Mouse (Mus musculus) gastrocnemius, postnatal 4 days (tissue): Measurements from ENCODE around the gene Tmem239. TPM values are rescaled to one million over a fixed set of nuclear protein-coding genes. Genes with fewer than 3 reads are reported as not detected.
A peak's percentile ranks its signal among the peaks of the same experiment; 100 is the strongest.

Experiments
- DNase-seq, 2 experiments: peaks; one replicate each; pipeline ENCODE4 v3.0.0; 2021 to 2022; ENCODE audit warnings: low spot score in 2 of 2, mixed read lengths in 2 of 2
- total RNA-seq, 2 experiments: library from RNA; stranded (reverse); gene quantifications; 2 replicates each; pipeline ENCODE4 v1.2.3; 2021

Tmem239 gene
- total RNA-seq, 2 experiments from 2014 or later = not detected

DNA sequence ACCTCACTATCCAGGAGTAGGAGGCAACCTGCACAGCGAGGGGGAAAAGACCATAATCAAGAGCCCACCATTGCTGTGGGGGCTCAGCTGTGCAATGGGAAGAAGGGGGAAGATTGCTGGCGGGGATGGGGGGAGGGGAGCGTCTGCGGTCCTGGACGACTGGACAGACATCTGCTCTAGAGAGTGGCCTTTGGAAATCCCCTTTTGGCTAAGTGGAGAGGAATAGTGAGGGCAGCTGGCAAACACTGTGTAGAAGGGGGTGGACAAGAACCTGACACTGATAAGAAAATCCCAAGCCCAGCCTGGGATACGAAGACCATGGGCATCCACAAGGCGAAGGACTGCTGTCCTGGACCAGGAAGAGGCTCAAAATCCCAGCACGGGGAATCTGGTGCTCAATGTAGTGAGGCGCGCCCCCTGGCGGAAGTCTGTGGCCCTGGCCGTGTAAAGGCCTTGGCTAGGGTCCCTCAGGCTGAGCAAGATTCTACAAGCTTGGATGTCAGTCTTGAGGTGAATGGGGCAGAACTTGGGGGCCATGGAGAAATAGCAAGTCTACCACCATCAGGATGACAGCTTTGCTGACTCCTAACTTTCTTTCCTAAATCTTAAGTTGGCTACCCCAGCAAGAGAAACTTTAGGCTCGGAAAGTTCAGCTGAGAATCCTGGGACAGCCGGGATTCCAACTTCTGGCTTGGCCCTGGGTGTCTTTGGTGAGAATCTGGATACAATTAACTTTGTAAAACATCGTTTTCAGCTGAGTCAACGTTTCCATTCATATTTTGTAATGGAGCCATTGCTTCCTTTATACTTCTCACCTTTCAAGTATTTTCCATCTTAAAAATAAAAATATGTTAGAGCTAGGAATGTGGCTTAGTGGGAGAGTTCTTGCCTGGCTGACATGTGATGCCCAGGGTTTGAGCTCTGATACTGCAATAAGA lies 5.5 kb downstream of the Tmem239 start:
- peak; percentile 84 to 88 for DNase-seq

DNA sequence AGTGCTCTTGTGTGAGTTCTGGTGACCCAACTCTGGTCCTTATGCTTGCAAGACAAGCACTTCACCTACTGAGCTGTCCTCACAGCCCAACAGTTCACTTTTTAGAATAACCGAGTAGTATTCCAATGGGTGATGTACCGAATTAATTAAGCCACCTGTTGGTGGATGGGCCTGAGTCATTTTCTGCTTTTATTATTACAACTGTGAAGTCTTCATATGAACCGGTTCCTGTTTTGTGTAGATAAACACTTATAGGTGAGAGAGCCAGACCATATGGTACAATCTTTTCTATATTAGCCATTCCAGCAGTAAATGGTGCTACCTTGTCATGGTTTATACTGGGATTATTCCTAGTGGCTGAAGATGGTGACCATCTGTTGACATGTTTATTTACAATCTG lies 6.5 kb downstream of the Tmem239 start:
- DNase-seq = no peak

DNA sequence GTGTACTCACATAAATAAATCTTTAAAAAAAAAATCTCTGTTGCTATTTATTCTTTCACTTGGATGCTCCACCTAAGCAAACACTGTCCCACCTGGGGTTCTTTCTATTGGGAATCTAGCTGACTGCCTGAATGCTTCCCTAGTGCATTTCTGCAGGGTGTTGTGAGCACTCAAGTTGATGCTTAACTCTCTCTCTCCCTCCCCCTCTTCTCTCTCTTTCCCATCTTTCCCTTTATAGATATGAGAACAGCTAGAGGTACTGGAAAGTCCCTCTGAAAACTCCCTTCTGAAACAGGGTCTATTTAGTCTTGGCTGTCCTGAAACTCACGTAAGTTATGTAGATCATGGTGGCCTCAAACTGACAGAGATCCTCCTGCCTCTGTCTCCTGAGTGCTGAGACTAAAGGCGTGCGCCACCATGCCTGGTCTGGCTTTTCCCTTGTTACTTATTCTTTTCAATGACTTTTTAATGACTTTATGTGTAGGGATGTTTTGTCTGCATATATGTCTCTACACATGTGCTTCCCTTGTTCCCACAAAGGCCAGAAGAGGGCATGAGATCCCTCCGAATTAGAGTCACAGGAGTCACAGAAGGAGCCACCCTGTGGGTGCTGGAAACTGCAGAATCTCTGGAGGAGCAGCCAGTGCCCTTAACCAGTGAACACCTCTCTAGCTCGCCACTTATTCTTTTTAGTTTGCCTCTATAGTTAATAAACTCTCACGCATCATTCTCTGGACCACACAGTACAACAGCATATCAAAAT lies 8.0 kb downstream of the Tmem239 start:
- no peak for DNase-seq

DNA sequence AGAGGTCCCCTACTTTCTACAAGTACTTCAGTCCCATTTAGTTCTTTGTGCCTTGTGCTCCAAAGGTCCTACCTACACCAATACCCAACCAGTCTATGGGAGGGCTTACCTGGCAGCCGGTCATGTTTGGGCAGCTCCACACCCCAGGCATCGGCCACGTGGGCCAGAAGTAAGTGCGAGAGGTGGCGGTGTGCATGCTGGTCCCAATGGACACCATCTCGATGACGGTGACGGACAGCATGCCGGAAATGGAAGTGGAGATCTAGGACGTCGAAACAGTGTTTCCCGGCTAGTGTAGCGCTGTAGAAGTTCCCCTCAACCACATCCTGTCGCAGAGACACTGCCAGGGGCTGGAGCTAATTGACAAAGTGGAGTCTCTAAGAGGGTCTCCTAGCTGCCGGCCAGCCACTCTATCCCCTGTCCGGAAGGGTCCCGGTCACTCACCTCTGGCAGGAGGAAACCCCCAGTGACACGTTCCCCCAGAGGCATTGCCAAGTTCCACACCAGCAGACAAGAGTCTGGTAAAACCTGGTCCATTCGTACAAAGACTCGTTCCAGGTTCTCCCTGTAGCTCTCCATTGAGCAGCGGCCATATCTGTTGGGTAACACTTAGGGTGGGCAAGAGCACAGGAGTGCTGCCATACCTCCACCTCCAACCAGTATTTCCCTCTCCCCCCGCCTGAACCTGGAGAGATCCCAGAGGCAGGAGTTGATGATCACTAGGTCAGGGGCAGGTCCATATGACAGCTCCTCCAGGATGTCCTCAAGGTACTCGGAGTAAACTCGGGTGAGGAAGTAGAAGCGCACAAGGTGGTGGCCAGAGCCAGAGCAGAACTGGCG lies 15.7 kb downstream of the Tmem239 start:
- no peak for DNase-seq

DNA sequence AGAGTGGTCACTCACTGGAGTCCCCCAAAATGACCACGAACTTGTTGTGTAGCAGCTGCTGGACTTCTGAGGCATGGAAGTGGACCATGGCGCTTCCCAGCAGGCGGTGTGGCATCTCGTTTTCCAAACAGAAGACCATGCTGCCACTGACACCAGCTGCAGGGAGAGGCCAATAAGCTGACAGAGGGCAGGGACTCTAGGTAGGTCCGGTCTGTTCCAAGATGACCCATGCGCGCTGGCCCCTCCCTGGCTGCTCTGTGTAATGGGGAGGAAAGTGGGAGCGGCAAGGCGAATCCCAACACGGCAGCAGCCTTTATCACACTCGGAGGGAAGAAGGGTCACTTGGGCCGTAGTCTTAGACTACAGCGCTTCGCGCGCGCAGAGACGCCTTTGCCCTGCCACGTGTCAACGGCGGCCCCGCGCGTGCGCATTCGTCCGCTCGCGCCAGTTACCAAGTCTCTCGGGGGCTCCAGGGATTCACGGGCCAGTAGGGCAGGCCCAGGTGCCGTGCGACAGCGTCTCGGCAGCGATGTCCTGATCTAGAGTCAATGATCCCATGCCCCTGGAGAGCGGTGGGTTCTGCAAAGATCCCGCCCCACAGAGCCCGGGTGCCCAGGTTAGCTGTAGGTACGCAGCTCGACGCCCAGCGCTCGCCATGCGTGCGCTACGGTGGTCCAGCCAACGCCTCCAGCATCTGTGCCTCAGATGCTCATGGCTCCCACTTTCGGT lies 17.3 kb downstream of the Tmem239 start:
- peak; percentile 69 to 81 for DNase-seq

DNA sequence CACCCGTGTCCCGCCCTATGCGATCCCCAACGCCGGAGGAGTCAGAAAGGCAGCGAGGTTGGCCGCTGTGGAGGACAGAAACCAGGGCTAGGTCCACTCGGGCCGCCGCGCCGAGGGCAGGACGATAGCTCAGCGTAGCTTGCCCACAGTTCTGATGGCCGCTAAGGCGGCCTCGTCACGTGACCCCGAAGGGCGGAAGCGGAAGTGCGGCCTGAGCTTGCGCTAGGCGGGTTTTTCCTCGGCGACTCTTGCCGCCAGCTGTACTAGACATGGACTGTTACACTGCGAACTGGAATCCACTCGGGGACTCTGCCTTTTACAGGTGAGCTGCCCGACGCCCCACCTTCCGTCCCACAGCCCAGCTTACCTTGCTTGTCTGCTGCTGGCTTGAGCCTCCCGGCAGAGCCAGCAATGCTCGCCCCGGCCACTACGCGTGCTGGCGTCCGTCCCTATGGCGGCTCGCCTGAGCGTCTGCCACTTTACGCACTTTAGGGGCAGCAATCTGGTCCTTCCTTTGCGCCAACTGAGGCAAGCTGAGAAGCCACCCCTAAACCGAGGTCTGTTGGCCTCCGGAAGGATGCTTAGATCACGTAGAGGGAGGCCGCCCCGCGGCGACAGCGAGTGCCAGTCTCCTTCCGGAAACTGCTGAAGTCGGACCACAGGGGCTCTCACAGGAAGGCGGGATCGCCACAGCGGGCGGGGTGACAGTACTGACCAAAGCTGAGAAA lies 18.0 kb downstream of the Tmem239 start, which contains the start of the genes Vps16 and Pced1a:
Gene Vps16, plus strand, starts transcription at position 214 of the 728 bp plus-strand sequence.
Gene Pced1a, minus strand, starts transcription at position 576 of the 728 bp plus-strand sequence.
- DNase-seq = peak; percentile 86 to 96

DNA sequence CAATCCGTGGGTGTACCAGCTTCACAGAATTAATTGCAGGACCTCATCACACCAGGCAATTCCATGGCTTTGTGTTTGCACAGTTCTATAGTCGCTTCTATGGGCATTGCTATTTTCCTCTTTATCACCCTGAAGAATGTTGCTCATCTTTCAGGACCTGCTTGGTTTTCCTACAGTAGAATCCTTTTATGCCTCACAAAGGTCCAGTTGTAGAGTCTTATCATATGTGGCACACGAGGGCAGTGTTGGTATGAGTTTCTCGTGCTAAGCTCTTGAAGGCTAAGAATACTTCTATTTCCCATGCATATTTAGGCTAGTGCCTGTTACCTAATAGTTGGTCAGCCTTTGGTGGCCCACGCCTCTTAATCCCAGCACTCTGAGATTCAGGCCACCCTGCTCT lies 18.8 kb downstream of the Tmem239 start:
- no peak for DNase-seq

DNA sequence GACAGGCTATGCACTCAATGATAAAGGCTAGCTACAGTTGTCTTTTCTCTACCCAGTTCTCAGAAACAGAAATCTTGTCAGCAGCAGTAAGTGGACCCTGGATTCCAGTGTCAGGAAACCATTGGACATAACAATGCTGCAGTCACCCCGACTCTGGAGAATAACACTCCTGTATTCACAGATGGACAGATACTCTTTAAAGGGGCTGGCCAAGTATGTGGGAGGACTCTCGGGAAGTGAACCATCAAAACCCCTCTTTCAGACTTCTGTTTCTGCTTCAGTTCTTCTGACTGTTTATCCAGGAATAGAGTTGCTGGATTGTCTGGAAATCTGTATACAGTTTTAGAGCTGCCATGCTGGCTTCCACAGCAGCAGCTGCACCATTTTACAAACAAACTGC lies 23.6 kb downstream of the Tmem239 start:
- DNase-seq = no peak

DNA sequence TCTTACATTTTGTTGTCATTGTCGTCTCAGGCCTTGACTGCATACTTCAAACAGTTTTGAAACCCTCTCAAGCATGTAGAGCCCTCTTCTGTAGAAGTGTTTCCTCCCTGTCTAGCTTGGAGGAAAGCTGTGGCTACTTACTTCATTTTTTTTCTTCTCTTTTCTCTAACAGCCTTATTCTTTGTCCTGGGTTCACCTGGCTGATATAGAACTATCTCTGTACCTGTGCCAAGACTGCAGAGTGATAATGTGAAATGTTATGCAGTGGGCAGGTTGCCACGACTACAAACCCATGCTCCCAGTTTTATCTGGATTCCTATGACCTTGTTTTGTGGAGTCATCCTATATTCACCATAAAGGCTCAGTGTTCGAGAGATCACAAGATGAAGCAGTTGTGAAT lies 24.2 kb downstream of the Tmem239 start:
- no peak for DNase-seq

DNA sequence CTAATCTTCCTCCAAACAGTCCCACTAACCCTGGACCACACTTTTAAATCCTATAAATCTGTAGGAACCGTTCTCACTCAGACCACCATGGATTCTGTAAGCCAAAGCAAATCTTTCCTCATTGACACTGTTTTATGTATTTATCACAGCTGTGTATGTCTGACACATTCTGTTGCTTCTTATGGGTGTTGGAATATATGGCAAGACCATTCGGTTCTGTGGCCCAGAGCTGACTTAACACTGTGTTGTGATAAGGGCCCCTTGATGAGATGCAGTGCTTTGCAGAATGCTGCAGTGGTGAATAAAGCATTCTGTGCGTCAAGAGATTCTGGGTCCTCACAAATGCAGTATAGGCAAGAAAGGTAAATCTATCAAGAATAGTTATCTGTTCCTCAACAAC lies 25.9 kb downstream of the Tmem239 start:
- no peak for DNase-seq

DNA sequence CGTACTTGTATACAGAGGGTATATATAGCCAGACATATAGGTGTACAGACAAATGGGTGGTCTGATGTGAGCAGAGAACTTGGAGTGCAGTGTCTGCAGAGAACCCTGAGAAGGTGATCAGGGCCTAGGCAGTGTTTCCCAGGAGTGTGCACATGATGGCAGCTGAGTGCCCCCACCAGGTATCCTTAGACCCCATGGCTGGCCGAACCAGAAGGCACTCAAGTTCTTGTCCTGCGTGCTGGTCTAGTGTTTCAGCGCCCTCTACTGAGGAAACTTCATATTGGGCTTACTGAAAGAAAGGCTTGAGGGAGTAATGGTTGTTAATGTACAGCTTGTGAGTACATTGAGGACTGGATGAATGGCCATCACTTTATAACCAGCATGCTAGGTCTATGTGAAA lies 26.9 kb downstream of the Tmem239 start:
- DNase-seq = no peak

DNA sequence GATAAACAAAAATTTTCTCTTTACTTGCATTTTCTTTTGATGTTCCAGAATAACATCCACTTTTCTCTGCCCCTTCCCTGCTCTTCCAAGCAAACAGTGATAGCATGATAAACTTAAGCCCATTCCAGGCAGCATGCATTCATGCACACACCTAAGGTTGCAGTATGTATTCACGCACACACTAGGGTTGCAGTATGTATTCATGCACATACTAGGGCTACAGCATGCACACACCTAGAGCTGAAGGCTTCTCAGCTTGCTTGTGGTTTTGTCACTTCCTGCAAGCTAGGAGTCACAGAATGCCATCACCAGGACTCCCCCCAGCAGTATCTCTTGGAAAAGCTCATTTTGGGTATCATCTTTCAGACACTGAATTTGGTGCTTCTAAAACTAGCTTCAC lies 30.5 kb downstream of the Tmem239 start:
- no peak for DNase-seq

DNA sequence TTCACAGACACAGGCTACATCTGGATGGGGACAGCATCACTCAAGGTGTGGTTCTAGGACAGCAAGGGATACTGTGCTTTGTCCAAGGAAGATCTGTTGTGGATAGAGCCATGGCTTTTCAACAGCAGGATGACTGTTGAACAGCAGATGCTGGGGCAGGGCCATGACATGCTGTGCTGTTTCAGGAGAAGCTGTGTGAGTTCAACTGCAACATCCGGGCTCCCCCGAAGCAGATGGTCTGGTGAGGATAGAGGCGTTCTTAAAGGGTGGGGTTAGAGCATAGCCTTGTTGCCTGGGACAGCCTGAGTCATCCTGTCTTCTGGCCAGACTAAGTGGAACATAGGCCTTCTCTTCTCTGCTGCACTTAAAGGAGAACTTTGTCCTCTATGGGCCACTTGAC lies 32.6 kb downstream of the Tmem239 start:
- DNase-seq = no peak

DNA sequence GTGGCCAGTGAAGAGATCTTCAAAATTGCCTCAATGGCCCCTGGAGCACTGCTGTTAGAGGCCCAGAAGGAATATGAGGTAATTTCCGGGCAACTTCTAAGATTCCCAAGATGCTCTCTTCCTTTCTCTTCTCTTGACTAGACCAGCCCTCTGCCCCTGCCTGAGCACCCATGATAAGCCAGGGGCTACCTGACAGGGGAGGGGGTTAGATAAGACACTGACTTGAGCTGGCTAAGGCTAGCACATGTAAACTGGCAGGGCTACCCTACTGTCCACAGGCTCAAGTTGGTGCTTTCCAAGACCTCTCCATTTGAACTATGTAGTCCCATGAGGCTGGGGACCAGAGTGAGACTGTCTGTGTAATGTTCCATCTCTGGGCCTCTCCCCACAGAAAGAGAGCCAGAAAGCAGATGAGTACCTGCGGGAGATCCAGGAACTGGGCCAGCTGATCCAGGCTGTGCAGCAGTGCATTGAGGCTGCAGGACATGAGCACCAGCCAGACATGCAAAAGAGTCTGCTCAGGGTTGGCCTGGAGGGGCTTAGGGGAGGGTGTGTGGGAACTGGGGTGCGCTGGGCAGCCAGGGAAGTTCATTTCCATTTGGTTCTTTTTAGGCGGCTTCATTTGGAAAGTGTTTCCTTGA lies 33.7 kb downstream of the Tmem239 start:
- no peak for DNase-seq

DNA sequence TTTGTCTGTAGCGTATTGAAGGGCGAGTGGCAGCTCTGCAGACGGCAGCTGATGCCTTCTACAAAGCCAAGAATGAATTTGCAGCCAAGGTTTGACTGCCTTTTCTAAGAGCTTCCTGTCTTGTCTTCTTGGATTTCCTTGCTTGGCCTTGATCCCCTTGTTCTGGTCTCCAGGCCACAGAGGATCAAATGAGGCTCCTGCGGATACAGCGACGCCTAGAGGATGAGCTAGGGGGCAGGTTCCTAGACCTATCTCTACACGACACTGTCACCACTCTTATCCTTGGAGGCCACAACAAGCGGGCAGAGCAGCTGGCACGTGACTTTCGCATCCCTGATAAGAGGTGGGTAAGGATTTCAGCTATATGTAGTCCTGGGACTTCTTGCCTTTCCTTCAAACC lies 35.9 kb downstream of the Tmem239 start:
- no peak for DNase-seq

DNA sequence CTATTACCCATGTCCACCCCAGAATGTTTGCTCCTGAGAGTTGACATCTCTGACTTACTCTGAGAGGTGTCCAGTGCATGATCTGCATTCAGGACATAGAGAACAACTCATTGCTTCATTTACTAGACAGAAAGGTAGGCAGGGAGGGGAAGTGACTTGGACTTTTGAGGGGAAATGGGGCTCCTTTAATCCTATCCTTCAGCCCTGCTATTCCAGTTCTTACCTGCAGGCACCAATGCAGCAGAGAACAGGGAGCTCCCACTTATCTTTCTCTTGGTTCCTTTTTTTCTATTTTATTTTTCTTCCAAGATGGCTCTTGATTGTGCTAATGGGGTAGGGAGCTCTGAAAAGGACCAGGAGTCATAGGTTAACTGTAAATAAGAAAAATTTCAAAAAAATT lies 42.2 kb downstream of the Tmem239 start:
- DNase-seq = no peak

DNA sequence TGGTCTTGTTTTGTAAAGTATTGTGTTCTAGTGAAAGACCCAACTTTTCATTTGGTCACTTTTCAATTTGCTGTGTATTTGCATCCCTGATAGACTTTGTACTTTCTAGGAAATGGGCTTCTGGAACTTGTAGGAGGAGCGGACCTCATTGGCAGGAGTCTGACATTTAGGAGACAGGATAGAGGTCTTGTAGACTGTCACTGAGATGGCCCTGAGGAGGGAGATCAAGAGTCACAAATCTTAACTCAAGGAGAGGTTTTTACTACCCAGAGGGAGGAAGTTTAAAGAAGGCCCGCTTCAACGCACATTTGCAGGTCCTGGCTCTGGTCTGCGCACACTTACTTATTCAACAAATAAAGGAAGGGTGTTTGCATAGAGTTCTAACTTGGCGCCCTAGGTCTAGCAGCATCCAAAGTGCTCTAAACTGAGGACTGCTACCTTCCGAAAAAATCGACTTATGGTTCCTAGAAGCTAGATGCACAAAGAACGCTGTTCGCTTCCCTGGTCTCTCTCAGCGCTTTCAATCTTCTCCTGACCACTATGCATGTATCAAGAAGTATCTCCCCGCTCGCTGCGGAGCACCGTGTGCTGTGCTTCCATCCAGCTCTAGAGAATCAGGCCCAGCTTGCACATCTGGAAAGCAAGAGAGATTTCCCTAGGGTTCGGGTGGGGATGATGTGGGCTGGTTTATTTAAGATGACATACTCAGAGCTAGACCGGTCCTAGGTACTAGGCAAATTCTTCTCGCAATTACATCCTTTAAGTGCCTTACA lies 42.9 kb downstream of the Tmem239 start:
- no peak for DNase-seq

DNA sequence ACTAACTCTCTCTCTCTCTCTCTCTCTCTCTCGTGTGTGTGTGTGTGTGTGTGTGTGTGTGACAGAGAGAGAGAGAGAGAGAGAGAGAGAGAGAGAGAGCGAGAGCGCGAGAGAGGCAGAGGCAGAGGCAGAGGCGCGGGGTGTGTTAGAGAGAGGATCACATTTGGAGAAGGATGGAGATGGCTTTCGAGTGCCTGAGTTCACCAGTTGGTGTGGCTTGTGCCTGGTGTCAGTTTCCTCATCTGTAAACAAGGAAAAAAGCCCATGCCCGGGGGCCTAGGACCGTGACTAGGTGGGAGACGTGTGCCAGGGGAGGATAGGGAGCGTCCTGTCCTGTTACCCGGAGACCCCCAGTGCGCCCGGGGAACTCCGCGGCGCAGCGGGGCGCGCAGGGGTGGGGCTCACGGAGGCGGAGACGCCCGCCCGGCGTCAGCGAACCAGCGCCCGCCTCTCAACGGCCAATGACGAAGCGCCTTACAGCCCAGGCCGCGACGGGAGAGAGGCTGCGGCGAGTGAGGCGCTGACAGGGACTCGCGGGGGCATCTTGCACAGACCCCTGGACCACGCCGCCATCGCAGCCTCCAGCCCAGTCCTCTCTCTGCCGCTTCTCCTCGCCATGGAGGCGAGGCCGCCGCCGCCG lies 43.6 kb downstream of the Tmem239 start, which contains the start of gene Ptpra:
Gene Ptpra, plus strand, starts transcription at position 485 of the 640 bp plus-strand sequence.
- peak; percentile 84 to 92 for DNase-seq
